Mouse (Mus musculus) urinary bladder, postnatal 25 days (tissue): ENCODE measurements around the gene Zc3h12c.

ENCODE experiments used
- DNase-seq: peaks from one replicate; pipeline ENCODE4 v3.0.0; 2022; ENCODE audit warnings: low spot score

The Zc3h12c gene

GRCm38 (mm10) chr9:52165706-52166090 is 2.7 kb downstream of the Zc3h12c start:
- DNase-seq, result no peak

GRCm38 (mm10) chr9:52165076-52165705 is 3.2 kb downstream of the Zc3h12c start:
- no peak for DNase-seq

- no peak for DNase-seq
Observed at GRCm38 (mm10) chr9:52160512-52160911, 7.9 kb downstream of the Zc3h12c start.

- no peak for DNase-seq
Observed at GRCm38 (mm10) chr9:52158561-52158960, 9.8 kb downstream of the Zc3h12c start.

- DNase-seq, result no peak
Observed at GRCm38 (mm10) chr9:52155417-52155816, 13.0 kb downstream of the Zc3h12c start.

- DNase-seq, result no peak
Observed at GRCm38 (mm10) chr9:52154253-52154652, 14.1 kb downstream of the Zc3h12c start.

- DNase-seq, result no peak
Observed at GRCm38 (mm10) chr9:52152076-52152826, 16.1 kb downstream of the Zc3h12c start.

GRCm38 (mm10) chr9:52149768-52150167 is 18.6 kb downstream of the Zc3h12c start:
- DNase-seq, result no peak

GRCm38 (mm10) chr9:52149286-52149685 is 19.1 kb downstream of the Zc3h12c start:
- DNase-seq, result no peak

GRCm38 (mm10) chr9:52148831-52149230 is 19.5 kb downstream of the Zc3h12c start:
- no peak for DNase-seq

GRCm38 (mm10) chr9:52148311-52148710 is 20.1 kb downstream of the Zc3h12c start:
- DNase-seq, result no peak

- no peak for DNase-seq
Observed at GRCm38 (mm10) chr9:52146241-52146640, 22.1 kb downstream of the Zc3h12c start.

- DNase-seq, result no peak
Observed at GRCm38 (mm10) chr9:52132771-52133170, 35.6 kb downstream of the Zc3h12c start.

- DNase-seq, result no peak
Observed at GRCm38 (mm10) chr9:52130348-52130747, 38.0 kb downstream of the Zc3h12c start.

- DNase-seq, result no peak
Observed at GRCm38 (mm10) chr9:52125225-52125624, 43.1 kb downstream of the Zc3h12c start.

- no peak for DNase-seq
Observed at GRCm38 (mm10) chr9:52119212-52119611, 49.2 kb downstream of the Zc3h12c start.

GRCm38 (mm10) chr9:52113091-52113490 is 55.3 kb downstream of the Zc3h12c start:
- no peak for DNase-seq

- no peak for DNase-seq
Observed at GRCm38 (mm10) chr9:52110738-52111137, 57.6 kb downstream of the Zc3h12c start.

GRCm38 (mm10) chr9:52107161-52107560 is 61.2 kb downstream of the Zc3h12c start:
- DNase-seq, result no peak

- DNase-seq, result no peak
Observed at GRCm38 (mm10) chr9:52105423-52105822, 62.9 kb downstream of the Zc3h12c start.

GRCm38 (mm10) chr9:52104225-52104615 is 64.2 kb downstream of the Zc3h12c start:
- no peak for DNase-seq

- no peak for DNase-seq
Observed at GRCm38 (mm10) chr9:52103448-52104224, 64.7 kb downstream of the Zc3h12c start.
